Mouse (Mus musculus) lung, postnatal 25 days (tissue): ENCODE data around the gene Trabd2b.

Experiments
- DNase-seq: peaks from one replicate; pipeline ENCODE4 v3.0.0; 2022; ENCODE audit warnings: low spot score

Gene Trabd2b

GRCm38 (mm10) chr4:114399821-114400220 is 6.7 kb upstream of the Trabd2b start:
- DNase-seq, result no peak

- DNase-seq, result no peak
Measured at GRCm38 (mm10) chr4:114401993-114402731, 4.4 kb upstream of the Trabd2b start.

GRCm38 (mm10) chr4:114405682-114406354 is 706 bp upstream of the Trabd2b start:
- peak; percentile 83 for DNase-seq

- no peak for DNase-seq
Measured at GRCm38 (mm10) chr4:114407516-114407915, 992 bp downstream of the Trabd2b start.

GRCm38 (mm10) chr4:114408298-114408697 is 1.8 kb downstream of the Trabd2b start:
- no peak for DNase-seq

GRCm38 (mm10) chr4:114408890-114409480 is 2.5 kb downstream of the Trabd2b start:
- DNase-seq, result no peak

- DNase-seq, result no peak
Measured at GRCm38 (mm10) chr4:114409511-114409910, 3.0 kb downstream of the Trabd2b start.

GRCm38 (mm10) chr4:114410026-114410425 is 3.5 kb downstream of the Trabd2b start:
- no peak for DNase-seq

- DNase-seq, result no peak
Measured at GRCm38 (mm10) chr4:114410443-114410842, 3.9 kb downstream of the Trabd2b start.

- DNase-seq, result no peak
Measured at GRCm38 (mm10) chr4:114410958-114411661, 4.6 kb downstream of the Trabd2b start.

GRCm38 (mm10) chr4:114411846-114412390 is 5.4 kb downstream of the Trabd2b start:
- no peak for DNase-seq

- DNase-seq, result no peak
Measured at GRCm38 (mm10) chr4:114415925-114416645, 9.6 kb downstream of the Trabd2b start.

- DNase-seq, result no peak
Measured at GRCm38 (mm10) chr4:114420154-114420553, 13.6 kb downstream of the Trabd2b start.

- no peak for DNase-seq
Measured at GRCm38 (mm10) chr4:114423084-114423483, 16.6 kb downstream of the Trabd2b start.

- DNase-seq, result no peak
Measured at GRCm38 (mm10) chr4:114425808-114426207, 19.3 kb downstream of the Trabd2b start.

GRCm38 (mm10) chr4:114432742-114433141 is 26.2 kb downstream of the Trabd2b start:
- no peak for DNase-seq

GRCm38 (mm10) chr4:114433440-114433839 is 26.9 kb downstream of the Trabd2b start:
- no peak for DNase-seq

- no peak for DNase-seq
Measured at GRCm38 (mm10) chr4:114434766-114435165, 28.2 kb downstream of the Trabd2b start.

GRCm38 (mm10) chr4:114435381-114435780 is 28.9 kb downstream of the Trabd2b start:
- peak; percentile 37 for DNase-seq

- no peak for DNase-seq
Measured at GRCm38 (mm10) chr4:114438764-114439163, 32.2 kb downstream of the Trabd2b start.

GRCm38 (mm10) chr4:114442186-114442585 is 35.7 kb downstream of the Trabd2b start:
- peak; percentile 12 for DNase-seq

- no peak for DNase-seq
Measured at GRCm38 (mm10) chr4:114442661-114443060, 36.1 kb downstream of the Trabd2b start.
